Mouse (Mus musculus) G1E (cell line): Measurements from ENCODE around the gene Gm17018.

Experiments used
- CTCF ChIP-seq: IDR thresholded peaks from 2 replicates; pipeline ENCODE4 v1.5.1; 2012; ENCODE audit warnings: low read depth, low read length, inconsistent platforms, mixed read lengths
- POLR2AphosphoS5 ChIP-seq: IDR thresholded peaks from 2 replicates; pipeline ENCODE4 v1.6.1; 2012; ENCODE audit warnings: low read depth, low read length, inconsistent platforms; ENCODE audit not compliant: insufficient replicate concordance

DNA sequence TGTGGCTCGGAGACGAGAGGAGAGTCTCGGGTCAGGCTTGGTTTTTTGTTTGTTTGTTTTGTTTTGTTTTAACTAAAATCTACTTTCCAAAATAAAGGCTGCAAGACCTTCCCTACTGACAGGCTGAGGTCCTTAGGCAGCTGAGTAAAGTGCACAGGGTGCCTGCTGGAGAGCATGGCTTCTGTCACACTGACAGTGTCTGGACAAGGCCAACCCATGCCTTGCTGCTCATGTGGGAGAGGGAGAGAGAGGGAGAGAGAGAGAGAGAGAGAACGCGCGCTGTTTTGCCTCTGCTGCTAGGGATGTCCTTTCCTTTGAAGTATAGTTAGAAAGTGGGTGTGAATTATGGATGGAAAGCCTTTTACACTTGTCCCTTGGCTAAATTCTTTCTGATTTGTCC, 28.9 kb upstream of the Gm17018 start:
- TF ChIP-seq POLR2AphosphoS5 (no peak), CTCF (no peak)
